Mouse (Mus musculus): ENCODE measurements around the gene Comp.

- TF ChIP-seq CTCF (IDR thresholded peaks at IDR 0.05; ENCODE audit: low read depth, low read length) (no peak), POLR2A (IDR thresholded peaks at IDR 0.05; ENCODE audit: extremely low read depth, insufficient read depth, low read length) (no peak)
Observed at GRCm38 (mm10) chr8:70343076-70343475, 30.3 kb upstream of the Comp start.

All from liver, adult 2 months (tissue).